Mouse (Mus musculus) liver, embryonic 16.5 days (tissue): ENCODE data around the gene Ippk. TPM values are rescaled to one million over a fixed set of nuclear protein-coding genes. Genes with fewer than 3 reads are reported as not detected.

Experiments used
- ATAC-seq: fragments of 200-750 bp; cut with Nextera tagmentation; 2 replicates; pipeline ENCODE4 v1.8.0; 2017; ENCODE audit warnings: low read depth, mild to moderate bottlenecking, moderate number of reproducible peaks, moderate library complexity
- H3K27ac ChIP-seq: fragments of 300-500 bp; sonication (generic); 2 replicates; pipeline ENCODE4 v1.5.1; 2014; ENCODE audit warnings: mild to moderate bottlenecking, low read length
- H3K27me3 ChIP-seq: fragments of 300-500 bp; sonication (generic); 2 replicates; pipeline ENCODE4 v1.6.1; 2014; ENCODE audit warnings: low read depth, low read length, mixed read lengths; ENCODE audit not compliant: control insufficient read depth, insufficient read depth
- H3K36me3 ChIP-seq: fragments of 300-500 bp; sonication (generic); 2 replicates; pipeline ENCODE4 v1.6.1; 2014; ENCODE audit warnings: mild to moderate bottlenecking; ENCODE audit not compliant: control insufficient read depth, insufficient read depth
- H3K4me1 ChIP-seq: fragments of 300-500 bp; sonication (generic); 2 replicates; pipeline ENCODE4 v1.6.1; 2014; ENCODE audit warnings: low read depth, low read length, mixed read lengths; ENCODE audit not compliant: control insufficient read depth
- H3K4me2 ChIP-seq: fragments of 300-500 bp; sonication (generic); 2 replicates; pipeline ENCODE4 v1.6.1; 2014; ENCODE audit warnings: low read depth, low read length, mixed read lengths
- H3K4me3 ChIP-seq: fragments of 300-500 bp; sonication (generic); 2 replicates; pipeline ENCODE4 v1.5.1; 2014; ENCODE audit warnings: low read depth, mild to moderate bottlenecking, low read length
- H3K9ac ChIP-seq: fragments of 300-500 bp; sonication (generic); 2 replicates; pipeline ENCODE4 v1.6.1; 2014; ENCODE audit warnings: low read depth, low read length
- H3K9me3 ChIP-seq: fragments of 300-500 bp; sonication (generic); replicated peaks from 2 replicates; pipeline ENCODE4 v1.6.1; 2016; ENCODE audit warnings: low read length; ENCODE audit not compliant: control insufficient read depth
- WGBS: fragments of 180-500 bp; shearing (Covaris S2); extraction: QIAGEN DNeasy Blood & Tissue Kit; methylation state at CpG from one replicate; pipeline ENCODE4 v1.1.7; 2014; ENCODE audit not compliant: insufficient replicate concordance; 5-methylcytosine and 5-hydroxymethylcytosine counted together
- polyA plus RNA-seq: library from polyadenylated mRNA; unstranded; fragments of >200 nt; fragmentation: Nextera tagmentation; extraction: Ambion mirVana; gene quantifications from 2 replicates; pipeline ENCODE4 v1.2.1, GENCODE M21; 2015

Gene Ippk
- polyA plus RNA-seq, 1 experiment from 2014 or later: 6.8 TPM

DNA sequence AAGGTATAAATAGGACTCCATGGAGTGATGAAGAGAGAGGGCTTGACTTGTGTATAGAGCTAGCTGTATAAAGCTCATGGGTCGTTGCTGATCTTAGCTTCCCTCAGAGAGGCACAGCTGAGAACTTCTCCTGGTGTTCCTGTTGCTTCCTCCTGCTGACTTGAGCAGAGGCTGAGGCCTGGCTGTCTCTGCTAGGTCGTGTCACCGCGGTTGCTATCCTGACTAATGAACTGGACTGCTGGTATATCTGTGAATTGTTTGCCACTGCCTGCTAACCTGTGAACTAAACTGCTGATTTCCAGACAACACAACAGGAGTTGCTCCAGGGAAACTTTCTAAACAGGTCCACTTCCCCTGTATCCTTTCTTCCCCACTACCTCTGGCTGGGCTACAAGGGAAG lies 49.3 kb downstream of the Ippk start:
- H3K4me3 ChIP-seq: no peak overlapping the region
- H3K27me3 ChIP-seq: no peaks in the 10 kb centered on the region
- H3K4me1 ChIP-seq: peaks cover 3% of the 10 kb centered on the region
- no peak overlapping the region for H3K4me2 ChIP-seq
- no peak overlapping the region for H3K9ac ChIP-seq
- WGBS: 56% methylated on average over 4 of the region's 4 CpGs
- H3K27ac ChIP-seq: no peak overlapping the region
- no peaks in the 10 kb centered on the region for H3K9me3 ChIP-seq
- no peaks in the 10 kb centered on the region for H3K36me3 ChIP-seq
- ATAC-seq: no peak

DNA sequence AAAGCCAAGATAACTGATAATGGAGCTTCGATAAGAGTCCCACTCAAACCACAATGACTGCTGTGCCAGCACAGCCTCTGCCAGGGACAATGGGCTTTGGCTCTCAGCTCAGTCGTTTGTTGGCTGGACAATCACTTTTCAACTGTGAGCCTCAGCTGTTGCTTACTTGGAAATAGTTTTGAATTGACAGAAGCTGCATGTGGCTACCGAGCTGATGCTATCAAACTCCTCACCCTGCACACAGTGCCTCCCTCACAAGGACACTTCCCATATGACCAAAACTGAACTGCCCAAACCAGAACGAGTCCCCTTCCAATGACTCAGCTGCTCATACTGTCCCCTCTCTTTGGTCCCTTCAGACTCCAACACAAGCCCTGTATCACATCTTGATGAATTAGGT lies 49.8 kb downstream of the Ippk start:
- Histone ChIP-seq H3K9ac (no peak overlapping the region), H3K27me3 (no peaks in the 10 kb centered on the region), H3K36me3 (no peaks in the 10 kb centered on the region), H3K27ac (no peak overlapping the region), H3K4me1 (peaks cover 3% of the 10 kb centered on the region), H3K4me2 (no peak overlapping the region), H3K9me3 (no peaks in the 10 kb centered on the region), H3K4me3 (no peak overlapping the region)
- ATAC-seq: no peak
- 36% methylated on average over 4 of the region's 4 CpGs for WGBS

- 57% methylated on average over 4 of the region's 4 CpGs for WGBS
- H3K4me1 ChIP-seq: peaks cover 3% of the 10 kb centered on the region
- peak; percentile 71 for ATAC-seq
- H3K4me2 ChIP-seq: no peak overlapping the region
- H3K4me3 ChIP-seq: no peak overlapping the region
- H3K9me3 ChIP-seq: no peaks in the 10 kb centered on the region
- no peak overlapping the region for H3K9ac ChIP-seq
- H3K27ac ChIP-seq: peak overlapping the region; percentile 52; the same call in 1 of the 2 replicates
- H3K36me3 ChIP-seq: no peaks in the 10 kb centered on the region
- no peaks in the 10 kb centered on the region for H3K27me3 ChIP-seq
These were observed 51.1 kb downstream of the Ippk start for GRCm38 (mm10) chr13:49471981-49472675.

GRCm38 (mm10) chr13:49472676-49473005 lies 51.6 kb downstream of the Ippk start:
- H3K4me2 ChIP-seq: no peak overlapping the region
- no peak overlapping the region for H3K27ac ChIP-seq
- ATAC-seq: no peak
- no peaks in the 10 kb centered on the region for H3K9me3 ChIP-seq
- H3K4me1 ChIP-seq: peaks cover 3% of the 10 kb centered on the region
- 74% methylated on average over 6 of the region's 6 CpGs for WGBS
- no peak overlapping the region for H3K9ac ChIP-seq
- no peaks in the 10 kb centered on the region for H3K36me3 ChIP-seq
- H3K27me3 ChIP-seq: no peaks in the 10 kb centered on the region
- H3K4me3 ChIP-seq: no peak overlapping the region

- no peak overlapping the region for H3K4me3 ChIP-seq
- WGBS: 74% methylated on average over 3 of the region's 3 CpGs
- H3K27me3 ChIP-seq: no peaks in the 10 kb centered on the region
- no peaks in the 10 kb centered on the region for H3K36me3 ChIP-seq
- no peaks in the 10 kb centered on the region for H3K9me3 ChIP-seq
- H3K4me2 ChIP-seq: no peak overlapping the region
- H3K9ac ChIP-seq: no peak overlapping the region
- no peaks in the 10 kb centered on the region for H3K4me1 ChIP-seq
- ATAC-seq: no peak
- no peak overlapping the region for H3K27ac ChIP-seq
These were observed 56.8 kb downstream of the Ippk start for GRCm38 (mm10) chr13:49477887-49478286.

- Histone ChIP-seq H3K9ac (no peak overlapping the region), H3K27ac (no peak overlapping the region), H3K27me3 (no peaks in the 10 kb centered on the region), H3K9me3 (no peaks in the 10 kb centered on the region), H3K4me1 (no peaks in the 10 kb centered on the region), H3K36me3 (no peaks in the 10 kb centered on the region), H3K4me2 (no peak overlapping the region), H3K4me3 (no peak overlapping the region)
- ATAC-seq: no peak
- WGBS: 75% methylated on average over 6 of the region's 6 CpGs
These were observed 57.9 kb downstream of the Ippk start for GRCm38 (mm10) chr13:49478851-49479374.

- no peak overlapping the region for H3K27ac ChIP-seq
- no peak overlapping the region for H3K4me3 ChIP-seq
- no peaks in the 10 kb centered on the region for H3K4me1 ChIP-seq
- 85% methylated on average over 4 of the region's 4 CpGs for WGBS
- H3K36me3 ChIP-seq: no peaks in the 10 kb centered on the region
- H3K27me3 ChIP-seq: no peaks in the 10 kb centered on the region
- H3K4me2 ChIP-seq: no peak overlapping the region
- no peak overlapping the region for H3K9ac ChIP-seq
- H3K9me3 ChIP-seq: no peaks in the 10 kb centered on the region
- no peak for ATAC-seq
These were observed 58.4 kb downstream of the Ippk start for GRCm38 (mm10) chr13:49479399-49479798.

- no peak overlapping the region for H3K4me3 ChIP-seq
These were observed 59.0 kb downstream of the Ippk start for GRCm38 (mm10) chr13:49480057-49480456.

DNA sequence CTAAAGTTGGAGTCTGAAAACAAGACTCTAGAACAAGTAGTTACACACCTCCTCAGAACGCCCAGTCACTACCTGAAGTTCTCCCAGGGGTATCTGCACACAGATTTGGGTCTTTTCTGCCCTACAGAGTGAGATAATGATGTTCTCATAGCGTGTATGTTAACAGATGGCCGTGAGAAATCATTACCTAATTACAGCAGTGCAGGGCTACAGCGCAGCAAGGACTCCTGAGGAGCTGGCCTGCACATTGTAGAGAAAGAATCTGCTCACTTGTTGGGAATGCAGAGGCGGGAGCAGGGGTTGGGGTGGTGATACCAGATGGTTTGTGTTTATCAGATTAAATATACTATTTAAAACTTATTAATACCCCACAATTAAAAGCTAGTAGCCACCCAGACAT lies 59.5 kb downstream of the Ippk start:
- no peak for ATAC-seq
- no peak overlapping the region for H3K4me3 ChIP-seq
- H3K4me2 ChIP-seq: no peak overlapping the region
- no peaks in the 10 kb centered on the region for H3K27me3 ChIP-seq
- no peaks in the 10 kb centered on the region for H3K4me1 ChIP-seq
- no peak overlapping the region for H3K9ac ChIP-seq
- H3K9me3 ChIP-seq: no peaks in the 10 kb centered on the region
- no peak overlapping the region for H3K27ac ChIP-seq
- 67% methylated on average over 5 of the region's 5 CpGs for WGBS
- no peaks in the 10 kb centered on the region for H3K36me3 ChIP-seq

More at GRCm38 (mm10) chr13:49480057-49480456, 59.0 kb downstream of the Ippk start:
- Histone ChIP-seq H3K4me1 (no peaks in the 10 kb centered on the region), H3K9me3 (no peaks in the 10 kb centered on the region), H3K27me3 (no peaks in the 10 kb centered on the region), H3K9ac (no peak overlapping the region), H3K27ac (no peak overlapping the region), H3K4me2 (no peak overlapping the region), H3K36me3 (no peaks in the 10 kb centered on the region)
- WGBS: 76% methylated on average over 2 of the region's 2 CpGs
- ATAC-seq: peak; percentile 76
